Comparison of ENCODE assay signal across 21 mouse cellular contexts in genomic region chr1:153376446-153376845, GRCm38 (mm10). TPM values are rescaled to one million over a fixed set of nuclear protein-coding genes. Genes with fewer than 3 reads are reported as not detected.
DNase-seq lines count a peak whose midpoint lies in the region; ATAC-seq and TF ChIP-seq lines count a peak whose summit lies in the region.
"Had no signal": no experiment of that assay in that cellular context is flagged by ENCODE, and none has a peak within 500 bp of the region (broad histone marks: within the 10 kb centered on the region; RNA-seq: fewer than 3 reads in every experiment).

No protein-coding gene starts in this region.

- peak; percentile 85 for TF ChIP-seq EP300 in ES-Bruce4 (IDR thresholded peaks at IDR 0.05; ENCODE audit: insufficient read depth, low read depth, low read length)

- 17% methylated on average over 6 of the region's 6 CpGs for WGBS in hindbrain, embryonic 10.5 days
- WGBS in hindbrain, embryonic 13.5 days = 16% methylated on average over 6 of the region's 6 CpGs

- H3K36me3 ChIP-seq in hindbrain, embryonic 10.5 days = no peaks in the 10 kb centered on the region
- no peaks in the 10 kb centered on the region for H3K36me3 ChIP-seq in hindbrain, embryonic 13.5 days
- H3K36me3 ChIP-seq in ES-Bruce4 (ENCODE audit: control insufficient read depth, insufficient read depth, low read length, poor library complexity, severe bottlenecking) (no peaks in the 10 kb centered on the region), ES-E14 (ENCODE audit: control insufficient read depth, insufficient read depth, low read length, poor library complexity, severe bottlenecking) (no peaks in the 10 kb centered on the region)
- H3K36me3 ChIP-seq: embryonic facial prominence, embryonic 12.5 days; forebrain, embryonic 15.5 days had no signal

- no peak overlapping the region for H3K9ac ChIP-seq in hindbrain, embryonic 13.5 days
- no peak overlapping the region; the same call in 1 of the 2 replicates for H3K9ac ChIP-seq in ES-Bruce4 (ENCODE audit: low read depth, poor library complexity, severe bottlenecking)
- 0 out of 2 replicates have a peak overlapping the region, but pooled peaks have one; percentile 9 for H3K9ac ChIP-seq in ES-E14 (ENCODE audit: insufficient read depth, low read depth, low read length, poor library complexity, severe bottlenecking)
- H3K9ac ChIP-seq: embryonic facial prominence, embryonic 12.5 days; forebrain, embryonic 15.5 days had no signal

- no peak for TF ChIP-seq CTCF in ES-Bruce4 (IDR thresholded peaks at IDR 0.05; ENCODE audit: low read depth, low read length)

- no peak for DNase-seq in hindbrain, embryonic 10.5 days (ENCODE audit: low spot score)
- DNase-seq in ES-E14 (ENCODE audit: low read depth, low spot score) = peak; percentile 79
- DNase-seq in ZHBTc4 (ENCODE audit: low read depth, low spot score) = peak; percentile 96
- no peak for DNase-seq in right cerebral cortex, adult 18-20 months
- no peak for DNase-seq in right cerebral cortex, postnatal 4 days
- DNase-seq: adrenal gland, postnatal 10 days; cerebellum, adult 11 months; cerebellum, adult 8-10 months; cerebellum, postnatal 14 days; gastrocnemius, postnatal 36 days; heart, postnatal 4 days; kidney, adult 11 months had no signal

- H3K4me1 ChIP-seq in hindbrain, embryonic 10.5 days (replicated peaks) = peaks cover 5% of the 10 kb centered on the region
- no peaks in the 10 kb centered on the region for H3K4me1 ChIP-seq in hindbrain, embryonic 13.5 days (replicated peaks)
- no peaks in the 10 kb centered on the region for H3K4me1 ChIP-seq in ES-Bruce4 (ENCODE audit: control insufficient read depth, insufficient read depth, low read length)
- peaks cover 9 to 19% of the 10 kb centered on the region in 2 experiments; a peak in 3 of 4 replicates for H3K4me1 ChIP-seq in ES-E14 (ENCODE audit: control insufficient read depth in 2 of 2, insufficient read depth in 2 of 2, low read length in 2 of 2, poor library complexity in 1 of 2)
- H3K4me1 ChIP-seq: embryonic facial prominence, embryonic 12.5 days; forebrain, embryonic 15.5 days had no signal

- in situ Hi-C loops in ES-E14 (cut with MboI; ENCODE audit: low sequenced_read_pairs in 2 of 2, unreplicated experiment in 2 of 2) = loop anchor here (25.0 kb wide), 1 partner anchor 589 kb away; no protein-coding TSS in a partner anchor

- no peak for TF ChIP-seq POLR2A in ES-Bruce4 (IDR thresholded peaks at IDR 0.05; ENCODE audit: insufficient read depth, low read length)

- no peaks in the 10 kb centered on the region for H3K9me3 ChIP-seq in hindbrain, embryonic 10.5 days
- no peaks in the 10 kb centered on the region for H3K9me3 ChIP-seq in hindbrain, embryonic 13.5 days
- H3K9me3 ChIP-seq in ES-Bruce4 (replicated peaks; ENCODE audit: control insufficient read depth, insufficient read depth, low read length, poor library complexity, severe bottlenecking) (no peaks in the 10 kb centered on the region), ES-E14 (ENCODE audit: control insufficient read depth, insufficient read depth, low read depth, low read length) (no peaks in the 10 kb centered on the region)
- H3K9me3 ChIP-seq: embryonic facial prominence, embryonic 12.5 days; forebrain, embryonic 15.5 days had no signal

- no peaks in the 10 kb centered on the region for H3K27me3 ChIP-seq in hindbrain, embryonic 10.5 days (ENCODE audit: insufficient read depth, poor library complexity, severe bottlenecking)
- no peaks in the 10 kb centered on the region for H3K27me3 ChIP-seq in hindbrain, embryonic 13.5 days
- no peaks in the 10 kb centered on the region for H3K27me3 ChIP-seq in ES-Bruce4 (ENCODE audit: control insufficient read depth, insufficient read depth, low read length, poor library complexity, severe bottlenecking)
- H3K27me3 ChIP-seq: CH12.LX; embryonic facial prominence, embryonic 12.5 days; forebrain, embryonic 15.5 days; Patski had no signal

- H3K27ac ChIP-seq in hindbrain, embryonic 10.5 days = 0 out of 2 replicates have a peak overlapping the region, but pooled peaks have one; percentile 29
- no peak overlapping the region for H3K27ac ChIP-seq in hindbrain, embryonic 13.5 days
- H3K27ac ChIP-seq in ES-Bruce4 (ENCODE audit: insufficient read depth, low read length) = peak overlapping the region; percentile 97
- peak overlapping the region; percentile 96 for H3K27ac ChIP-seq in ES-E14 (ENCODE audit: insufficient read depth, low read depth, low read length, poor library complexity, severe bottlenecking)
- H3K27ac ChIP-seq: embryonic facial prominence, embryonic 12.5 days; forebrain, embryonic 15.5 days had no signal

- no peak overlapping the region for H3K4me2 ChIP-seq in hindbrain, embryonic 13.5 days
- H3K4me2 ChIP-seq: embryonic facial prominence, embryonic 12.5 days; forebrain, embryonic 15.5 days had no signal

- H3K4me3 ChIP-seq in hindbrain, embryonic 10.5 days = no peak overlapping the region
- no peak overlapping the region for H3K4me3 ChIP-seq in hindbrain, embryonic 13.5 days
- H3K4me3 ChIP-seq in ES-Bruce4 (ENCODE audit: low read depth, low read length) (no peak overlapping the region), ES-E14 (ENCODE audit: insufficient read depth in 1 of 2, low read depth in 1 of 2, low read length in 2 of 2, poor library complexity in 1 of 2, severe bottlenecking in 1 of 2) (peak overlapping the region in 1 of 2 experiments; percentile 15; a peak in 1 of 4 replicates)
- H3K4me3 ChIP-seq: embryonic facial prominence, embryonic 12.5 days; forebrain, embryonic 15.5 days had no signal

- no peak for ATAC-seq in hindbrain, embryonic 13.5 days (ENCODE audit: low FRiP score)
- ATAC-seq: forebrain, embryonic 15.5 days; hindbrain, embryonic 16.5 days; Patski had no signal

TF ChIP-seq in ES-E14, 5 proteins besides CTCF, POLR2A, EP300 and RAD21:
- TF ChIP-seq ZNF384 (IDR thresholded peaks at IDR 0.05; ENCODE audit: low read depth, low read length) (no peak), CHD2 (IDR thresholded peaks at IDR 0.05; ENCODE audit: low read depth, low read length) (peak; percentile 58)

RNA-seq across cellular contexts. Expression of gene Lamc1, which starts 43.9 kb away (rescaled TPM):
- 21.3 and 26.2 TPM in 2 replicates for polyA plus RNA-seq in hindbrain, embryonic 10.5 days (2016; fragmentation: Nextera tagmentation; extraction: Ambion mirVana)
- 18.6 and 20.2 TPM in 2 replicates for polyA plus RNA-seq in hindbrain, embryonic 13.5 days (2015; fragmentation: Nextera tagmentation; extraction: Ambion mirVana)
- polyA plus RNA-seq in ES-Bruce4 (2011; ENCODE audit: insufficient read depth, insufficient read length, low read depth, missing spikeins) = 195 and 233 TPM in 2 replicates
- total RNA-seq in ES-E14 (2012; rRNA removed) = 313 and 410 TPM in 2 replicates

RNA-seq across cellular contexts. Expression of gene Shcbp1l, which starts 48.5 kb away (rescaled TPM):
- not detected in 2 replicates for polyA plus RNA-seq in hindbrain, embryonic 10.5 days (2016; fragmentation: Nextera tagmentation; extraction: Ambion mirVana)
- 0.25 and 0.26 TPM in 2 replicates for polyA plus RNA-seq in hindbrain, embryonic 13.5 days (2015; fragmentation: Nextera tagmentation; extraction: Ambion mirVana)
- 2.7 and 2.9 TPM in 2 replicates for polyA plus RNA-seq in ES-Bruce4 (2011; ENCODE audit: insufficient read depth, insufficient read length, low read depth, missing spikeins)
- 2.3 and 3.1 TPM in 2 replicates for total RNA-seq in ES-E14 (2012; rRNA removed)
- total RNA-seq: gastrocnemius, adult 8-10 months; gastrocnemius, postnatal 36 days; heart, postnatal 10 days; heart, postnatal 4 days had no signal

Comparison
In these comparisons a context has a peak if more than half of its experiments do, and no peak if none do; other contexts are left out.
1. DNase-seq: peak in ES-E14 (single experiment) and ZHBTc4 (single experiment); none in hindbrain, embryonic 10.5 days (single experiment), right cerebral cortex, adult 18-20 months (single experiment) and right cerebral cortex, postnatal 4 days (single experiment).